Mouse (Mus musculus) limb, embryonic 14.5 days (tissue): ENCODE results near the gene Rsbn1. TPM values are rescaled to one million over a fixed set of nuclear protein-coding genes. Genes with fewer than 3 reads are reported as not detected.
A peak's percentile ranks its signal among the peaks of the same experiment; 100 is the strongest.

ENCODE experiments used
- ATAC-seq: fragments of 200-750 bp; cut with Nextera tagmentation; 2 replicates; pipeline ENCODE4 v1.8.0; 2017; ENCODE audit warnings: low read depth, moderate number of reproducible peaks, moderate TSS enrichment; ENCODE audit not compliant: low FRiP score
- DNase-seq: peaks from one replicate; pipeline ENCODE4 v3.0.0-alpha.2; 2015; ENCODE audit warnings: low spot score
- H3K27ac ChIP-seq: fragments of 300-500 bp; sonication (generic); replicated peaks from 2 replicates; pipeline ENCODE4 v1.5.1; 2014; ENCODE audit warnings: low read depth, mild to moderate bottlenecking, low read length, moderate library complexity, mixed read lengths
- H3K27me3 ChIP-seq: fragments of 300-500 bp; sonication (generic); 2 replicates; pipeline ENCODE4 v1.6.1; 2014; ENCODE audit warnings: low read length, mixed read lengths; ENCODE audit not compliant: control insufficient read depth, insufficient read depth
- H3K36me3 ChIP-seq: fragments of 300-500 bp; sonication (generic); 2 replicates; pipeline ENCODE4 v1.6.1; 2014; ENCODE audit warnings: mild to moderate bottlenecking, low read length, moderate library complexity, mixed read lengths; ENCODE audit not compliant: control insufficient read depth, insufficient read depth
- H3K4me1 ChIP-seq: fragments of 300-500 bp; sonication (generic); 2 replicates; pipeline ENCODE4 v1.6.1; 2014; ENCODE audit warnings: antibody characterized with exemption, low read length, mixed read lengths; ENCODE audit not compliant: control insufficient read depth, insufficient read depth
- H3K4me2 ChIP-seq: fragments of 300-500 bp; sonication (generic); replicated peaks from 2 replicates; pipeline ENCODE4 v1.6.1; 2014; ENCODE audit warnings: low read depth, mild to moderate bottlenecking, low read length, moderate library complexity; ENCODE audit not compliant: severe bottlenecking
- H3K4me3 ChIP-seq: fragments of 300-500 bp; sonication (generic); replicated peaks from 2 replicates; pipeline ENCODE4 v1.5.1; 2014; ENCODE audit warnings: low read length
- H3K9ac ChIP-seq: fragments of 300-500 bp; sonication (generic); 2 replicates; pipeline ENCODE4 v1.6.1; 2014; ENCODE audit warnings: mild to moderate bottlenecking, low read depth, low read length, moderate library complexity; ENCODE audit not compliant: severe bottlenecking
- H3K9me3 ChIP-seq: fragments of 300-500 bp; sonication (generic); 2 replicates; pipeline ENCODE4 v1.6.1; 2016; ENCODE audit warnings: low read length; ENCODE audit not compliant: control insufficient read depth
- POLR2A ChIP-seq: fragments of 200-500 bp; IDR thresholded peaks from 2 replicates; pipeline ENCODE4 v1.8.0; 2012; ENCODE audit warnings: inconsistent platforms, mild to moderate bottlenecking, moderate library complexity, borderline replicate concordance; ENCODE audit not compliant: insufficient read depth, insufficient read length; ENCODE audit errors: extremely low read depth
- WGBS: fragments of 180-500 bp; shearing (Covaris S2); extraction: QIAGEN DNeasy Blood & Tissue Kit; methylation state at CpG from one replicate; pipeline ENCODE4 v1.1.7; 2014; 5-methylcytosine and 5-hydroxymethylcytosine counted together
- polyA plus RNA-seq, 2 experiments: library from polyadenylated mRNA; depleted of rRNA in 1 of 2; stranded (reverse) in 1 of 2; unstranded in 1 of 2; fragments of >200 nt; fragmentation: Nextera tagmentation in 1 of 2; extraction: Ambion mirVana in 1 of 2; gene quantifications; 2 replicates each; pipeline versions ENCODE4 v1.2.1 to v1.2.3; 2012 to 2014

Rsbn1 gene
- polyA plus RNA-seq, 2 experiments = 11.0 to 12.2 TPM

DNA sequence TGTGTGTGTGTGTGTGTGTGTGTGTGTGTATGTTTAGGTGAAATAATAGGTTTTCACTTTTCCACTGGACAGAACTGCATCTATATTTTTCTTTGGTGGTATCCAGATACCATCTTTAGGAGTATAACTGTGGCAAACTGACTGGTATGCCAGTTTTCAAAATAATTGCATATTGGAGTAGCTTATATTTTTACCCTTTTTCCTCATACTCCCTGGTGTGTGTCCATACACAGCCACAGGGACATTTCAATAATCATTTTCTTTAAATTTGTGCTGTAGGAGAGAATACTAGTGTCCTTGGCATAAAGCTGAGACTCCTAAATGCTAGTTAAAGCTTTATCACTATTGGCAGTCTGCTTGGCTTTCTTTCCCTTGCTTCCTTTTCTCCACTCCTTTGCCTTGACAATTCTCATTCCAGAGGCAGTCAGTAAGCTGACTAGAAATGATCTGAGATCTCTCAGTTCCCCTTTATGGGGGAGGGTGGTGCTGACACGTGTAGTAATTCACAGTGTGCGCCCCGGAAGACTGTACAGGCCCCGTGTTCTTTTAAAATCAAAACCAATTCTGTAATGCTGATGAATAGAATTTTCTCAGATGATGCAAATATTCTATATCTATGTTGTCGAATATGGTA, 2.4 kb downstream of the Rsbn1 start:
- Histone ChIP-seq H3K4me1 (peaks cover 11% of the 10 kb centered on the region), H3K4me3 (peak overlapping the region; percentile 97), H3K9ac (0 out of 2 replicates have a peak overlapping the region, but pooled peaks have one; percentile 7), H3K36me3 (no peaks in the 10 kb centered on the region), H3K4me2 (peak overlapping the region; percentile 75), H3K27me3 (no peaks in the 10 kb centered on the region), H3K9me3 (no peaks in the 10 kb centered on the region), H3K27ac (no peak overlapping the region)
- WGBS = 40% methylated on average over 5 of the region's 5 CpGs
- TF ChIP-seq POLR2A = no peak
- DNase-seq = no peak
- no peak for ATAC-seq

DNA sequence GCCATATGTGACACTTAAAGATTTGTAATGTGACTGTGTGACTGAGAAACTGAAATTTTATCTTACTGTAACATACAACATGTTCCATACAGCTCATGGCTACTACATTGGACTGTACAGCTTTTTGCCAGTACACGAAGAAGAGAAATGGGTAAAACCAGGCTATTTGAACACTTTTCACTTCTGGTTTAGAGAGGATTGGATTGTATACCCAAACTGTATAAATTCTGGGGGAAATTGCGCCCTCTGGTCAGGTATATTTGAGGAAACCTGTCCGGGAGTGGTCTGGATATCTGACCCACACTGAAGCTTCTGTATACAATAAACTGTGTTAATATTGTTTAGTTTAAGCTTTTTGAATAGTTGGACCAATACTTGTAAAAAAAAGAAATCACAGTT, 2.9 kb downstream of the Rsbn1 start:
- Histone ChIP-seq H3K27me3 (no peaks in the 10 kb centered on the region), H3K9ac (0 out of 2 replicates have a peak overlapping the region, but pooled peaks have one; percentile 7), H3K27ac (no peak overlapping the region), H3K36me3 (no peaks in the 10 kb centered on the region), H3K4me1 (peaks cover 11% of the 10 kb centered on the region), H3K4me2 (peak overlapping the region; percentile 75), H3K4me3 (peak overlapping the region; percentile 97), H3K9me3 (no peaks in the 10 kb centered on the region)
- no peak for DNase-seq
- TF ChIP-seq POLR2A = no peak
- WGBS = 62% methylated on average over 3 of the region's 3 CpGs
- no peak for ATAC-seq

DNA sequence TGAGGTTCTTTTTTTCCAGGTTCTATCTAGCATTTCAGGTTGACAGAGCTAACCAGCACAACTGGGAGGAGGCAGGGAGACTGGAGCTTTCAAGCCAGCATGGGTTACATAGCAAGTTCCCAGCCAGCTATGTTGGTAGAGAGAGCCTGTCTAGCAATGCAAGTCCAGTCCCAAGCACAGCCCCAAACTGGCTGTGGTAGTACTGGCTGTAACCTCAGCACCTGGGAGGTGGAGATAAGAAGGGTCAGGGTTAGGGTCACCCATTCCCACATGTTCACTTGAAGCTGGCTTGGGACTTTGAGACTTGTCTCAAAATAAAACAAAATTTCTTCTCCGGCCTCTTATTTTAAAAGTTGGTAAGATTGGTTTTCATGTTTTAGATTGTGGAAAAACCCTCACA, 6.2 kb downstream of the Rsbn1 start:
- Histone ChIP-seq H3K4me1 (peaks cover 11% of the 10 kb centered on the region), H3K4me3 (no peak overlapping the region), H3K4me2 (no peak overlapping the region), H3K27me3 (no peaks in the 10 kb centered on the region), H3K36me3 (no peaks in the 10 kb centered on the region), H3K9ac (no peak overlapping the region), H3K27ac (no peak overlapping the region), H3K9me3 (no peaks in the 10 kb centered on the region)
- 94% methylated on average over 1 of the region's 1 CpGs for WGBS
- ATAC-seq = no peak
- no peak for TF ChIP-seq POLR2A
- no peak for DNase-seq

DNA sequence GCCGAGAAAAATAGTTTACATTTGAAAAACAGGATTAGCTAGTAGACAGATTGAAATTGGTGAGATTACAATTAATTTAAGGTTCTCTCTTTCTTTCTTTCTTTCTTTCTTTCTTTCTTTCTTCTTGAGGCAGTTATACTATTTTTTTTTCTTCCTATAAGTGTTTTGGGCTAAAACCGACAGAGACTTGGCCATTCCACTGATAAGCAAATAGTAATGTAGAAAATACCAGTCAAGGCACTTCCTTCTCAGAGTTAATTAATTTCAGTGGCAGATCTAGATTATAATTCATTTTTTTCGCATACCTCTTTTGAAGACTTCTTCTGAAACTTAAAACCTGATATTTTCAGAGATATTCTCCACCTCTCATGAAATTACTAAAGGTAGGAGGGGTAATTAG, 11.4 kb downstream of the Rsbn1 start:
- Histone ChIP-seq H3K9me3 (no peaks in the 10 kb centered on the region), H3K4me2 (no peak overlapping the region), H3K9ac (no peak overlapping the region), H3K27me3 (no peaks in the 10 kb centered on the region), H3K4me3 (no peak overlapping the region), H3K4me1 (no peaks in the 10 kb centered on the region; the same call in 1 of the 2 replicates), H3K27ac (no peak overlapping the region), H3K36me3 (peaks cover 16% of the 10 kb centered on the region)
- no peak for DNase-seq
- TF ChIP-seq POLR2A = no peak
- no peak for ATAC-seq
- WGBS = 75% methylated on average over 3 of the region's 3 CpGs

DNA sequence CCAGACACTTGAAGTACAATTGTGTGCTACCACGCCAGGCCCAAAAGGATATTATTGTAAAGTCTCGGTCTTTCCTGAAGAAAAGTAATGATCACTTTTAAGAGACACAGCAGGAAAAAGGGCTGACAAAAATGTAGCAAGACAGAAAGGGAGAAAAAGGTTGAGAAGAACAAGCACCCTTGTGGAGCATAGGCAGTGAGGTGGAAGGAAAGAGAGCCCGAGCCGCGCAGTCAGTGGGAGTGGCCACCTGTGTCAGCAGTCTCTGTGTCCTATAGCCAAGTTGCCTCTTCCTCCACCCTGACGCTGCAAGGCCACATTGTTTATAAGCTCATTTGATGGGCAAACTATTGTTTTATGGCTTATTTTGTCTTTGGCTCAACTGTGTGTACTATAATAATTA, 13.6 kb downstream of the Rsbn1 start:
- H3K27me3 ChIP-seq = no peaks in the 10 kb centered on the region
- no peak overlapping the region for H3K4me3 ChIP-seq
- no peaks in the 10 kb centered on the region for H3K9me3 ChIP-seq
- no peak overlapping the region for H3K9ac ChIP-seq
- no peak overlapping the region for H3K27ac ChIP-seq
- H3K4me1 ChIP-seq = no peaks in the 10 kb centered on the region; the same call in 1 of the 2 replicates
- no peak for TF ChIP-seq POLR2A
- no peak overlapping the region for H3K4me2 ChIP-seq
- no peak for ATAC-seq
- DNase-seq = no peak
- H3K36me3 ChIP-seq = peaks cover 29% of the 10 kb centered on the region
- 70% methylated on average over 6 of the region's 6 CpGs for WGBS
